In genomic region chr5:112344092-112344960, GRCm38 (mm10) we compare ENCODE assay signal across 8 mouse cellular contexts. TPM values are rescaled to one million over a fixed set of nuclear protein-coding genes. Genes with fewer than 3 reads are reported as not detected.
DNase-seq lines count a peak whose midpoint lies in the region; ATAC-seq and TF ChIP-seq lines count a peak whose summit lies in the region.
"Had no signal": no experiment of that assay in that cellular context is flagged by ENCODE, and none has a peak within 500 bp of the region (broad histone marks: within the 10 kb centered on the region; RNA-seq: fewer than 3 reads in every experiment).

No protein-coding gene starts in this region.

- no peak overlapping the region for H3K27ac ChIP-seq in neural tube, embryonic 12.5 days
- peak overlapping the region; percentile 88 for H3K27ac ChIP-seq in intestine, postnatal 0 days (ENCODE audit: low read depth, low read length)
- 0 out of 2 replicates have a peak overlapping the region, but pooled peaks have one; percentile 2 for H3K27ac ChIP-seq in liver, embryonic 11.5 days (ENCODE audit: low read depth, low read length)

- peaks cover 39% of the 10 kb centered on the region for H3K36me3 ChIP-seq in neural tube, embryonic 12.5 days
- peaks cover 35% of the 10 kb centered on the region for H3K36me3 ChIP-seq in intestine, postnatal 0 days (ENCODE audit: control insufficient read depth, insufficient read depth)
- H3K36me3 ChIP-seq in liver, embryonic 11.5 days (ENCODE audit: control insufficient read depth, insufficient read depth, low read length): peaks cover 7% of the 10 kb centered on the region

- no peak for ATAC-seq in neural tube, embryonic 12.5 days (ENCODE audit: low FRiP score, low read depth)
- peak; percentile 84 for ATAC-seq in intestine, postnatal 0 days
- ATAC-seq in liver, embryonic 11.5 days (replicated peaks; ENCODE audit: low FRiP score): no peak

- DNase-seq in neural tube, embryonic 10.5 days (ENCODE audit: extremely low spot score, low spot score): no peak
- no peak for DNase-seq in liver, embryonic 11.5 days (ENCODE audit: low spot score)
- no peak for DNase-seq in gastrocnemius, postnatal 25 days
- DNase-seq in ovary, postnatal 14 days (ENCODE audit: low spot score): no peak
- no peak for DNase-seq in embryo, embryonic 11 days

- 80% methylated on average over 6 of the region's 6 CpGs for WGBS in neural tube, embryonic 12.5 days
- 46% methylated on average over 6 of the region's 6 CpGs for WGBS in intestine, postnatal 0 days
- WGBS in liver, embryonic 11.5 days: 76% methylated on average over 6 of the region's 6 CpGs

- TF ChIP-seq CTCF in intestine, postnatal 0 days (IDR thresholded peaks at IDR 0.05; ENCODE audit: low read depth): no peak

- peak overlapping the region; percentile 75; the same call in 1 of the 2 replicates for H3K4me2 ChIP-seq in neural tube, embryonic 12.5 days (replicated peaks)
- peak overlapping the region; percentile 77 for H3K4me2 ChIP-seq in intestine, postnatal 0 days (replicated peaks; ENCODE audit: low read depth)
- H3K4me2 ChIP-seq in liver, embryonic 11.5 days: peak overlapping the region; percentile 94

- H3K4me1 ChIP-seq in neural tube, embryonic 12.5 days: peaks cover 38% of the 10 kb centered on the region
- H3K4me1 ChIP-seq in intestine, postnatal 0 days (replicated peaks; ENCODE audit: control insufficient read depth, insufficient read depth, low read length): peaks cover 3% of the 10 kb centered on the region; the same call in 1 of the 2 replicates
- peaks cover 33% of the 10 kb centered on the region for H3K4me1 ChIP-seq in liver, embryonic 11.5 days (replicated peaks; ENCODE audit: control insufficient read depth, insufficient read depth, low read length)

- no peaks in the 10 kb centered on the region for H3K27me3 ChIP-seq in neural tube, embryonic 12.5 days (replicated peaks)
- H3K27me3 ChIP-seq in intestine, postnatal 0 days (replicated peaks; ENCODE audit: control insufficient read depth, insufficient read depth, low read length): no peaks in the 10 kb centered on the region
- H3K27me3 ChIP-seq in liver, embryonic 11.5 days (replicated peaks; ENCODE audit: control insufficient read depth, insufficient read depth, low read length): no peaks in the 10 kb centered on the region

- H3K9ac ChIP-seq in neural tube, embryonic 12.5 days: no peak overlapping the region; the same call in 1 of the 2 replicates
- no peak overlapping the region for H3K9ac ChIP-seq in intestine, postnatal 0 days (ENCODE audit: low read depth, low read length)
- no peak overlapping the region for H3K9ac ChIP-seq in liver, embryonic 11.5 days (ENCODE audit: low read depth, low read length)

- H3K9me3 ChIP-seq in neural tube, embryonic 12.5 days: no peaks in the 10 kb centered on the region
- H3K9me3 ChIP-seq in intestine, postnatal 0 days (ENCODE audit: control insufficient read depth): no peaks in the 10 kb centered on the region
- H3K9me3 ChIP-seq in liver, embryonic 11.5 days (ENCODE audit: control insufficient read depth, low read length): no peaks in the 10 kb centered on the region

- no peak overlapping the region for H3K4me3 ChIP-seq in neural tube, embryonic 12.5 days
- H3K4me3 ChIP-seq in intestine, postnatal 0 days (ENCODE audit: low read depth, low read length): peak overlapping the region; percentile 4; the same call in 1 of the 2 replicates
- peak overlapping the region; percentile 94; the same call in 1 of the 2 replicates for H3K4me3 ChIP-seq in liver, embryonic 11.5 days (ENCODE audit: low read depth, low read length)

RNA-seq across cellular contexts. Expression of gene Hps4, which starts 1.4 kb away (rescaled TPM):
- 36.1 and 38.4 TPM in 2 replicates for polyA plus RNA-seq in neural tube, embryonic 12.5 days (2016; fragmentation: Nextera tagmentation; extraction: Ambion mirVana)
- 28.8 and 37.3 TPM in 2 replicates for polyA plus RNA-seq in intestine, postnatal 0 days (2015; fragmentation: Nextera tagmentation; extraction: Ambion mirVana)
- polyA plus RNA-seq in liver, embryonic 11.5 days (2014; fragmentation: Nextera tagmentation; extraction: Ambion mirVana): 25.5 and 32.2 TPM in 2 replicates
- 1 to 10 TPM; 3.8 to 4.5 TPM for total RNA-seq in gastrocnemius, postnatal 25 days (2021)

RNA-seq across cellular contexts. Expression of gene Srrd, which starts 1.5 kb away (rescaled TPM):
- 59.5 and 60.2 TPM in 2 replicates for polyA plus RNA-seq in neural tube, embryonic 12.5 days (2016; fragmentation: Nextera tagmentation; extraction: Ambion mirVana)
- 15.4 and 19.0 TPM in 2 replicates for polyA plus RNA-seq in intestine, postnatal 0 days (2015; fragmentation: Nextera tagmentation; extraction: Ambion mirVana)
- 35.3 and 36.5 TPM in 2 replicates for polyA plus RNA-seq in liver, embryonic 11.5 days (2014; fragmentation: Nextera tagmentation; extraction: Ambion mirVana)
- total RNA-seq in gastrocnemius, postnatal 25 days (2021): 1 to 10 TPM; 2.4 to 2.7 TPM

RNA-seq across cellular contexts. Expression of gene Gm6583, which starts 11.5 kb away (rescaled TPM):
- 0.20 and 0.28 TPM in 2 replicates for polyA plus RNA-seq in neural tube, embryonic 12.5 days (2016; fragmentation: Nextera tagmentation; extraction: Ambion mirVana)
- polyA plus RNA-seq in intestine, postnatal 0 days (2015; fragmentation: Nextera tagmentation; extraction: Ambion mirVana): 0.12 TPM in 1 of 2 replicates, not detected in the other
- 0.29 and 0.36 TPM in 2 replicates for polyA plus RNA-seq in liver, embryonic 11.5 days (2014; fragmentation: Nextera tagmentation; extraction: Ambion mirVana)
- total RNA-seq in gastrocnemius, postnatal 25 days (2021): not detected
- total RNA-seq: neutrophil, adult 5-6 weeks had no signal

RNA-seq across cellular contexts. Expression of gene Tfip11, which starts 18.2 kb away (rescaled TPM):
- polyA plus RNA-seq in neural tube, embryonic 12.5 days (2016; fragmentation: Nextera tagmentation; extraction: Ambion mirVana): 38.8 and 40.3 TPM in 2 replicates
- polyA plus RNA-seq in intestine, postnatal 0 days (2015; fragmentation: Nextera tagmentation; extraction: Ambion mirVana): 13.6 and 14.3 TPM in 2 replicates
- polyA plus RNA-seq in liver, embryonic 11.5 days (2014; fragmentation: Nextera tagmentation; extraction: Ambion mirVana): 24.5 and 30.5 TPM in 2 replicates
- 10 to 100 TPM; 10.6 to 10.7 TPM for total RNA-seq in gastrocnemius, postnatal 25 days (2021)

RNA-seq across cellular contexts. Expression of gene Asphd2, which starts 50.3 kb away (rescaled TPM):
- 55.2 and 67.7 TPM in 2 replicates for polyA plus RNA-seq in neural tube, embryonic 12.5 days (2016; fragmentation: Nextera tagmentation; extraction: Ambion mirVana)
- 3.1 and 4.6 TPM in 2 replicates for polyA plus RNA-seq in intestine, postnatal 0 days (2015; fragmentation: Nextera tagmentation; extraction: Ambion mirVana)
- polyA plus RNA-seq in liver, embryonic 11.5 days (2014; fragmentation: Nextera tagmentation; extraction: Ambion mirVana): 2.6 and 3.7 TPM in 2 replicates
- total RNA-seq in gastrocnemius, postnatal 25 days (2021): under 1 TPM; 0.36 to 0.56 TPM
- total RNA-seq: neutrophil, adult 5-6 weeks had no signal
